Mouse (Mus musculus) hindbrain, embryonic 11.5 days (tissue): Measurements from ENCODE around the gene Spata21. TPM values are rescaled to one million over a fixed set of nuclear protein-coding genes. Genes with fewer than 3 reads are reported as not detected.

Experiments used
- ATAC-seq: fragments of 200-750 bp; cut with Nextera tagmentation; 2 replicates; pipeline ENCODE4 v1.8.0; 2017; ENCODE audit warnings: mild to moderate bottlenecking, moderate TSS enrichment, moderate library complexity; ENCODE audit not compliant: low FRiP score
- DNase-seq: peaks from one replicate; pipeline ENCODE4 v3.0.0-alpha.2; 2015; ENCODE audit warnings: low spot score
- H3K27ac ChIP-seq: fragments of 300-500 bp; sonication (generic); 2 replicates; pipeline ENCODE4 v1.5.1; 2014; ENCODE audit warnings: mild to moderate bottlenecking, low read depth, low read length
- H3K27me3 ChIP-seq: fragments of 300-500 bp; sonication (generic); 2 replicates; pipeline ENCODE4 v1.6.1; 2014; ENCODE audit warnings: mild to moderate bottlenecking, low read length, moderate library complexity, mixed read lengths; ENCODE audit not compliant: control insufficient read depth, insufficient read depth
- H3K36me3 ChIP-seq: fragments of 300-500 bp; sonication (generic); 2 replicates; pipeline ENCODE4 v1.6.1; 2014; ENCODE audit warnings: mild to moderate bottlenecking, low read length, moderate library complexity, mixed read lengths; ENCODE audit not compliant: control insufficient read depth, insufficient read depth
- H3K4me1 ChIP-seq: fragments of 300-500 bp; sonication (generic); replicated peaks from 2 replicates; pipeline ENCODE4 v1.6.1; 2014; ENCODE audit warnings: low read length, mixed read lengths; ENCODE audit not compliant: control insufficient read depth, insufficient read depth
- H3K4me2 ChIP-seq: fragments of 300-500 bp; sonication (generic); replicated peaks from 2 replicates; pipeline ENCODE4 v1.6.1; 2014; ENCODE audit warnings: mild to moderate bottlenecking, low read depth, low read length
- H3K4me3 ChIP-seq: fragments of 300-500 bp; sonication (generic); 2 replicates; pipeline ENCODE4 v1.5.1; 2014; ENCODE audit warnings: low read depth, low read length
- H3K9ac ChIP-seq: fragments of 300-500 bp; sonication (generic); 2 replicates; pipeline ENCODE4 v1.6.1; 2014; ENCODE audit warnings: low read depth, low read length
- H3K9me3 ChIP-seq: fragments of 300-500 bp; sonication (generic); 2 replicates; pipeline ENCODE4 v1.6.1; 2016; ENCODE audit warnings: low read length; ENCODE audit not compliant: control insufficient read depth
- WGBS: fragments of 180-500 bp; shearing (Covaris S2); extraction: QIAGEN DNeasy Blood & Tissue Kit; methylation state at CpG from one replicate; pipeline ENCODE4 v1.1.7; 2014; 5-methylcytosine and 5-hydroxymethylcytosine counted together
- polyA plus RNA-seq: library from polyadenylated mRNA; unstranded; fragments of >200 nt; fragmentation: Nextera tagmentation; extraction: Ambion mirVana; gene quantifications from 2 replicates; pipeline ENCODE4 v1.2.1, GENCODE M21; 2014

Gene Spata21
- polyA plus RNA-seq, 1 experiment from 2014 or later = 0.19 TPM

DNA sequence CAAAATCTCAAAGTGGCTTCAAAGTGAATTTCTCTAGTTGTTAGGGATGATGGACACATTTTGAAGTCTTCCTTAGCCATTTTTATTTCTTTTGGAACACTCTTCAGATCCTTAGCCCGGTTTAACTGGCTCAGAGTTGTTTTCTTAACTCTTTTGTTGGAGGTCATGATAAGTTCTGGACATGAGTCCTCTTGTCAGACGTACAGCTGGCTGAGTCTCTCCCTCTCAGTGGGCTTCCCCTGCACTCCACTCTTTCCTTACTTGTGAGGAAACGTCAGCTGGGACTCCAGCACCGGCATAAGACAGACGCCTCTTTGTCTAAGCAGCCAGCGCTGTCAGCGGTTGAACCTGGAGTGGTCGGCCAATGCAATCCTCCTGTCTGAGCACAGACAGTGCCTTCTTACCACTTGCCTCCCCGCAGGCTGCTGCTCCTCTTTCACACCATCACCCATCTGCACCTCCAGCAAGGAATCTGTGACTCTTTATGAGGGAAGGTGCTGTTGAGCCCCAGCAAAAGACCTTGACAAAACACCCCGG lies 20.1 kb downstream of the Spata21 start:
- Histone ChIP-seq H3K4me1 (no peaks in the 10 kb centered on the region), H3K9me3 (no peaks in the 10 kb centered on the region), H3K9ac (no peak overlapping the region), H3K27ac (no peak overlapping the region), H3K27me3 (no peaks in the 10 kb centered on the region), H3K4me3 (no peak overlapping the region), H3K4me2 (no peak overlapping the region), H3K36me3 (0 out of 2 replicates have a peak, but pooled peaks cover 5% of the 10 kb centered on the region)
- DNase-seq = no peak
- no peak for ATAC-seq
- 43% methylated on average over 10 of the region's 10 CpGs for WGBS

GRCm38 (mm10) chr4:141113831-141114230 lies 25.7 kb downstream of the Spata21 start:
- no peaks in the 10 kb centered on the region for H3K27me3 ChIP-seq
- DNase-seq (no peak), ATAC-seq (no peak)
- no peak overlapping the region for H3K9ac ChIP-seq
- WGBS = 86% methylated on average over 7 of the region's 7 CpGs
- no peaks in the 10 kb centered on the region for H3K4me1 ChIP-seq
- no peak overlapping the region for H3K4me3 ChIP-seq
- H3K36me3 ChIP-seq = peaks cover 15% of the 10 kb centered on the region; the same call in 1 of the 2 replicates
- H3K4me2 ChIP-seq = no peak overlapping the region
- no peaks in the 10 kb centered on the region for H3K9me3 ChIP-seq
- no peak overlapping the region for H3K27ac ChIP-seq

DNA sequence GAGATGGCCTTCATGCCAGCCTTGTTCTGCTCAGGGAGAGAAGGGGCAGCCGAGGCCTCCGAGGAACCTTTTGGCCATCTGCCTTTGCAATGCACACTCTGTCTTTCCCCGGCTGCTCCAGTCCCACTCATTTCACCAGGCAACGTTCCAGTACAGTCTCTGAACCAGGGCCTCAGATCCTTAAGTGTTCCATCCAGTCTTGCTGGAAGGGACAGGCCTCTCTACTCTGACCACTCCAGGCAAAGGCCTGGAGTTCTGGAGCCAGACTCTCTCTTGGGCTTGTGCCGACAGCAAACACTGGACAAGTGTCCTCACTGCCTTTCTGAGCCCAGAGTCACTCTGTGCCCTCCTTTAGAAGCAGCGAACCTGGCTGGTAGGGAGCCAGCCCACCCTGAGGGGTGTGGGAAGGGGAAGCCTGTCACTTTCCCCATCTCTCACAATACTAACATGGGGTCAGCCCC lies 26.4 kb downstream of the Spata21 start:
- no peak for ATAC-seq
- no peak overlapping the region for H3K4me2 ChIP-seq
- H3K36me3 ChIP-seq = peaks cover 15% of the 10 kb centered on the region; the same call in 1 of the 2 replicates
- H3K27ac ChIP-seq = no peak overlapping the region
- 85% methylated on average over 6 of the region's 6 CpGs for WGBS
- no peaks in the 10 kb centered on the region for H3K9me3 ChIP-seq
- H3K27me3 ChIP-seq = no peaks in the 10 kb centered on the region
- H3K9ac ChIP-seq = no peak overlapping the region
- no peak overlapping the region for H3K4me3 ChIP-seq
- no peaks in the 10 kb centered on the region for H3K4me1 ChIP-seq
- DNase-seq = no peak

DNA sequence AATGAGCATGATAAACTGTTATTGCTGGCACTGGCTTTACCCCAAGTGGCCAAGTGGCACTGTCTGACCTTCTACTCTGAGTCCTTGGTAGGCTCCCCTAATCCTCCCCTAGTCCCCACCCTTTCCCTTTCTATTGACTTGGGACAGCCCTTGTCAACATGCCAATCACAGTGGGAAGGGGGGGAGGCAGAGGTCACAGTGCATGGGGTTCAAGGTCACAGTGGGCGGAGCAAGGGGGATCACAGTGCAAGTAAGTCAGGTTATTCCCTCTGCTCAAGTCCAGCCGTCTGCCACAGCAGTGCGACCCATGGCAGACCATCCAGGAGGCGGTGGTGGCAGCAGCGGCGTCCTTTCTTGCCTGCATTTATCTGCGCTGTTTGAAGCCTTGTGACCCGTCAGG lies 27.3 kb downstream of the Spata21 start:
- H3K4me1 ChIP-seq = no peaks in the 10 kb centered on the region
- no peak overlapping the region for H3K9ac ChIP-seq
- no peaks in the 10 kb centered on the region for H3K27me3 ChIP-seq
- WGBS = 77% methylated on average over 8 of the region's 8 CpGs
- H3K36me3 ChIP-seq = peaks cover 15% of the 10 kb centered on the region; the same call in 1 of the 2 replicates
- no peak for DNase-seq
- no peak overlapping the region for H3K27ac ChIP-seq
- no peak overlapping the region for H3K4me2 ChIP-seq
- ATAC-seq = no peak
- H3K9me3 ChIP-seq = no peaks in the 10 kb centered on the region
- H3K4me3 ChIP-seq = no peak overlapping the region

GRCm38 (mm10) chr4:141118691-141119090 lies 30.6 kb downstream of the Spata21 start:
- Histone ChIP-seq H3K27me3 (no peaks in the 10 kb centered on the region), H3K27ac (no peak overlapping the region), H3K9ac (no peak overlapping the region), H3K4me3 (no peak overlapping the region), H3K9me3 (no peaks in the 10 kb centered on the region), H3K4me1 (no peaks in the 10 kb centered on the region), H3K4me2 (no peak overlapping the region), H3K36me3 (peaks cover 10% of the 10 kb centered on the region; the same call in 1 of the 2 replicates)
- ATAC-seq (no peak), DNase-seq (no peak)
- WGBS = 86% methylated on average over 4 of the region's 4 CpGs

- H3K27me3 ChIP-seq = no peaks in the 10 kb centered on the region
- H3K27ac ChIP-seq = no peak overlapping the region
- H3K9ac ChIP-seq = no peak overlapping the region
- H3K4me2 ChIP-seq = no peak overlapping the region
- 27% methylated on average over 11 of the region's 11 CpGs for WGBS
- peak; percentile 83 for DNase-seq
- H3K4me3 ChIP-seq = no peak overlapping the region
- 0 out of 2 replicates have a peak, but pooled peaks have one; percentile 43 for ATAC-seq
- H3K9me3 ChIP-seq = no peaks in the 10 kb centered on the region
- H3K4me1 ChIP-seq = no peaks in the 10 kb centered on the region
- peaks cover 3% of the 10 kb centered on the region; the same call in 1 of the 2 replicates for H3K36me3 ChIP-seq
Measured at GRCm38 (mm10) chr4:141120700-141121099, 32.6 kb downstream of the Spata21 start.

DNA sequence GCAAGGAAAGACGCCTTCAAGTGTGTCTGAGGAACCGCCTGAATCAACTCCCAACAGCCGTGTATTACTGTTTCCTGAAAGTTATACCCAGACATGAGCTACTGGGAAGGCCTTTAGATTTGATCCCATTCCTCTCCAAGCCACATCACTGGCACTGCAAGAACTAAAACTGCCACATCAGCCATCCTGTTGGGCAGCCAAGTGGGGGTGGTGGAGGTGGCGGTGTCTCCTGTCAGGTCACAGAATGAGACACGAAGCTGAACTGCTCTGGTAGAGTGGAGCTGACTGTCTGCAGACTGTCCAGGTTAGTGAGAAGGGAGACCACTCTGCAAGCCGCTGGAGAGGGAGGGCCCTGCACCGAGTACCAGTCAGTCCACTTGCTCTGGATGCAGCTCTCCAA lies 34.5 kb downstream of the Spata21 start:
- no peaks in the 10 kb centered on the region for H3K4me1 ChIP-seq
- H3K27ac ChIP-seq = no peak overlapping the region
- DNase-seq (no peak), ATAC-seq (no peak)
- H3K36me3 ChIP-seq = 0 out of 2 replicates have a peak, but pooled peaks cover 2% of the 10 kb centered on the region
- H3K9ac ChIP-seq = no peak overlapping the region
- no peaks in the 10 kb centered on the region for H3K27me3 ChIP-seq
- 84% methylated on average over 7 of the region's 7 CpGs for WGBS
- no peak overlapping the region for H3K4me2 ChIP-seq
- H3K4me3 ChIP-seq = no peak overlapping the region
- H3K9me3 ChIP-seq = no peaks in the 10 kb centered on the region

DNA sequence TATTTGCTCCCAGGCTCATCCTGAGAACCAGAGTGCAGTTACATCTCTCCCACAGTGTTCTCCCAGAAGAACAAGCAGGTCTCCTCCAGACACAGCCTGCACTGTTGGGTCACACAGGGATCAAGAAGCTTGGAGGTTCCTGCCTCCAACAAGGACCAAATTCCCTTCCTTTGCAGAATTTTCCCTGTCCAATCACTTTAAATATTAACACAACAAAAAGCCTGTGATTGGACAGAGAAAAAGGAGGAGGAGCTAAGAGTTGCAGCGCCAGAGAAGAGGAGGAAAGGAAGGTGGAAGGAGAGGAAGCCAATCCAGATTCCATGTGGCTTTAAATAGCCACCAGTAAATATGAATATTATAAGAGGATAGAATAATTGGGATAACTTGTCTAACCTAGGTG lies 34.9 kb downstream of the Spata21 start:
- 40% methylated on average over 1 of the region's 1 CpGs for WGBS
- H3K27ac ChIP-seq = no peak overlapping the region
- no peak for ATAC-seq

GRCm38 (mm10) chr4:141129190-141129710 lies 41.1 kb downstream of the Spata21 start:
- Histone ChIP-seq H3K4me3 (no peak overlapping the region), H3K4me2 (no peak overlapping the region), H3K9me3 (no peaks in the 10 kb centered on the region), H3K9ac (no peak overlapping the region), H3K36me3 (0 out of 2 replicates have a peak, but pooled peaks cover 2% of the 10 kb centered on the region), H3K27me3 (no peaks in the 10 kb centered on the region), H3K4me1 (peaks cover 4% of the 10 kb centered on the region), H3K27ac (no peak overlapping the region)
- DNase-seq = no peak
- ATAC-seq = no peak
- 68% methylated on average over 6 of the region's 6 CpGs for WGBS

More for the DNA sequence above, 34.9 kb downstream of the Spata21 start:
- no peaks in the 10 kb centered on the region for H3K9me3 ChIP-seq
- no peaks in the 10 kb centered on the region for H3K4me1 ChIP-seq
- H3K36me3 ChIP-seq = 0 out of 2 replicates have a peak, but pooled peaks cover 2% of the 10 kb centered on the region
- DNase-seq = no peak
- no peak overlapping the region for H3K4me2 ChIP-seq
- no peaks in the 10 kb centered on the region for H3K27me3 ChIP-seq
- H3K9ac ChIP-seq = no peak overlapping the region
- no peak overlapping the region for H3K4me3 ChIP-seq
